Mouse (Mus musculus) left cerebral cortex, adult 6 months (tissue): ENCODE results near the gene Meltf. TPM values are rescaled to one million over a fixed set of nuclear protein-coding genes. Genes with fewer than 3 reads are reported as not detected.

Experiments
- long read RNA-seq, 2 experiments: library from polyadenylated mRNA; unstranded; transcript quantifications; one replicate each; pipeline ENCODE4 v2.0.0; 2019 to 2020
- polyA plus RNA-seq: library from polyadenylated mRNA; unstranded; fragments of <200 nt; fragmentation: Nextera tagmentation; gene quantifications from 2 replicates; pipeline ENCODE4 v1.2.3, GENCODE M21; 2021

Meltf gene
- polyA plus RNA-seq, result 0.16 and 0.33 TPM in 2 replicates
- long read RNA-seq, experiment 1, full-length matches to known transcripts, result 1 of 4 reads
- long read RNA-seq, experiment 1, partial matches to known transcripts, result 1 of 4 reads
- long read RNA-seq, experiment 1, other reads (novel, unspliced or antisense), result 2 of 4 reads
- long read RNA-seq, experiment 2, result 0 reads

DNA sequence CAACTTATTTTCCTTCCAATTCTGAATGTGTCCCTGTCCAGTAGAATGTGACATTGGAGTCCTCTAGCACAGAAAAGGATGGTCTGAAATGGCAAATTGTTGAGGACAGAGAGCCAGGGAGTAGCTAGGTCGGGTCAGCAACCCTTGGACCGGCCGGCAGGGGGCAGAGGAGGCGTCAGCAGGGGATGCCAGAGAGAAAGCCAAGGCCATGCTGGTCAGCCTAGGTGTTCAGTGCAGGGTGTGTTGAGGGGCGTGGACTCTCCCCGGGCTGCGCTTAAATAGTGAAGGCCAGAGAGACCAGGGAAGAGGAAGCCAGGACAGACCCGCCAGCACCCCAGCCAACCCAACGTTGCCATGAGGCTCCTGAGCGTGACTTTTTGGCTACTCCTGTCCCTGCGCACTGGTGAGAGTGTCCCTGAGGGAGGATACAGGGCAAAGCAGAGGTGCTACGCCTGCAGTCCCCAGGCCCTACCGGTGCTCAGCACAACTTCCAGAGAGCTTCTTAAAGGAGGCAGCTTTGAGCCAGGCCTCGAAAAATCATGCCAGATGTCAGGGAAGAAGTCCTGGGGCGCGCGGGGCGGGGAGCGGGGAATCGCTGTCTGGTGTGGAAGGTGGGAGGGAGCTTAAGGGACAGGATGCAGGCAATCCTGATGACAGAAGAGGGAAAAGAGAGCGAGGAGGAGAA lies at the start of gene Meltf:
Meltf (plus strand) TSS at position 238 of the 685 bp plus-strand sequence.

DNA sequence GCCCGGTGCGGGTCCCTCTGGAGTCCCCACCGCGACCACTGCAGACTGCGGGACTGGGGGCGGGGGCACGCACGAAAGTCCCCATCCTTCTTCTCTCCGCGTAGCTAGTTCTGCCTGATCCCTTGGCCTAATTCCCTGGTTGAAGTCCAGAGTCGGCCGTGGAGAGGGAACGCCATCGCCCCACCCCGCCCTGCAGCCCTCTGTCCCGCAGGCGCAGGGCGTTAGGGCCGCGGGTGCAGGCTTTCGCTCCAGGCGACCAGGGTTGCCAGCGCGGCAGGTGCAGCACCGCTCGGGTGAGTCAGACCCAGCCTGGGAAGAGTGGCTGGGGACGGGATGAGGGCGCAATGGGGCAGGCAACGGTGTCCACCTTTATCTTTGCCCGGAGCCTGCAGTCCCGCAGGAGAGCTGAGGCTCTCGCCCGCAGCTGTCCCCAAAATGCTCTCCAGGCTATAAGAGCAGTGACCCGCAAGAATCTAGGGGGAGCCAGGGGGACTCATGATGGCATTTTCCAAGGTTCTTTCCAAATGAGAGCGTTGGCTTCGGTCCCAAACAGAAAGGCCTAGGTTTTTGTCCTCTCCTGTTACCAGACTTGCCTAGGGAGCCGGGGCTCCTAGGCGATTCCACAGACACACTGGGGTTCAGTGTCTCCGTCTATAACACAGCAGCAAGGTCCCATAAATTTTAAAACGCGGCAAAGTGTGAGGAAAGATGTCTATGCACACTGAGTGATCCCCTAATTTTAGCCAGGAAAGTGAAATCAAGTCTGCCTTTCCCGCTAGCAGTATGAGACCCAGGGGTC lies 55.3 kb downstream of the Meltf start, which contains the start of gene Pigz:
Pigz (plus strand) TSS at position 101 of the 799 bp plus-strand sequence.

DNA sequence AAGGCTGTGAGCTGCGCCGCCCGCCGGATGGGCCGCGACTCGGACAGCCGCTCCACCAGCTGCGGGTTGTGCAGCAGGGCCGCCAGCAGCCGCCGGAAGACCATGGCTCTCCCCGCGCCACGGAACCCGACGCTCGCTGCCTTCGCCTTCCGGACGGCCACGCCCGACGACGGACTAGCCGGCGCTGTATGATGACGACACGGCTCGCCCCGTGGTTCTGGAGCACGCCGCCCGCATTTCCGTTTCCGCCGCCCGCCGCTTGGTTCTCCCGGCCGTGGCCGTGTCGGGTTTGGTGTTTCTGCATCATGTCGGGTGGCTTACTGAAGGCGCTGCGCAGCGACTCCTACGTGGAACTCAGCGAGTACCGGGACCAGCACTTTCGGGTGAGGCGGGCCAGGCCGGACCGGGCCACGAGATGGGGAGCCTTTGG lies 69.8 kb downstream of the Meltf start, which contains the start of the genes 0610012G03Rik and Ncbp2:
0610012G03Rik (minus strand) TSS at position 150 of the 430 bp plus-strand sequence.
Ncbp2 (plus strand) TSS at position 169 of the 430 bp plus-strand sequence.

Other genes starting within 250 kb of the Meltf start
- gene Dlg1, start 215.4 kb upstream of the Meltf start, polyA plus RNA-seq, result 25.3 and 27.6 TPM in 2 replicates
- 36.2 and 38.1 TPM in 2 replicates for gene Pigz, start 55.0 kb downstream of the Meltf start, polyA plus RNA-seq
- 146 and 172 TPM in 2 replicates for gene 0610012G03Rik, start 69.7 kb downstream of the Meltf start, polyA plus RNA-seq
- 58.3 and 65.6 TPM in 2 replicates for gene Ncbp2, start 69.7 kb downstream of the Meltf start, polyA plus RNA-seq
- 6.6 TPM in 2 replicates for gene Senp5, start 124.5 kb downstream of the Meltf start, polyA plus RNA-seq
- gene Pak2, start 200.5 kb downstream of the Meltf start, polyA plus RNA-seq, result 11.1 and 11.7 TPM in 2 replicates
- gene Pigx, start 220.9 kb downstream of the Meltf start, polyA plus RNA-seq, result 43.9 and 45.4 TPM in 2 replicates
- 122 and 129 TPM in 2 replicates for gene Cep19, start 221.0 kb downstream of the Meltf start, polyA plus RNA-seq